Mouse (Mus musculus) thymus, postnatal 36 days (tissue): ENCODE results near the gene Sh3bgrl.

Source experiments
- DNase-seq, 2 experiments: peaks; one replicate each; pipeline ENCODE4 v3.0.0; 2022; ENCODE audit warnings: mixed read lengths in 2 of 2

Sh3bgrl gene

GRCm38 (mm10) chrX:109132463-109132862 lies 37.3 kb downstream of the Sh3bgrl start:
- no peak for DNase-seq

- no peak for DNase-seq
These were observed 38.3 kb downstream of the Sh3bgrl start for GRCm38 (mm10) chrX:109133500-109133899.

GRCm38 (mm10) chrX:109136306-109136705 lies 41.1 kb downstream of the Sh3bgrl start:
- DNase-seq: no peak

GRCm38 (mm10) chrX:109136820-109137219 lies 41.7 kb downstream of the Sh3bgrl start:
- DNase-seq: no peak

- no peak for DNase-seq
These were observed 42.1 kb downstream of the Sh3bgrl start for GRCm38 (mm10) chrX:109137295-109137694.

GRCm38 (mm10) chrX:109141337-109141870 lies 46.2 kb downstream of the Sh3bgrl start:
- DNase-seq: no peak

GRCm38 (mm10) chrX:109142281-109142680 lies 47.1 kb downstream of the Sh3bgrl start:
- DNase-seq: no peak

GRCm38 (mm10) chrX:109145779-109146178 lies 50.6 kb downstream of the Sh3bgrl start:
- no peak for DNase-seq

GRCm38 (mm10) chrX:109147108-109147507 lies 51.9 kb downstream of the Sh3bgrl start:
- no peak for DNase-seq

GRCm38 (mm10) chrX:109151228-109151627 lies 56.1 kb downstream of the Sh3bgrl start:
- no peak for DNase-seq

GRCm38 (mm10) chrX:109160326-109160725 lies 65.2 kb downstream of the Sh3bgrl start:
- DNase-seq: no peak

- DNase-seq: no peak
These were observed 65.7 kb downstream of the Sh3bgrl start for GRCm38 (mm10) chrX:109160901-109161300.

GRCm38 (mm10) chrX:109175038-109175437 lies 79.9 kb downstream of the Sh3bgrl start:
- no peak for DNase-seq

GRCm38 (mm10) chrX:109175470-109175869 lies 80.3 kb downstream of the Sh3bgrl start:
- no peak for DNase-seq

- no peak for DNase-seq
These were observed 89.7 kb downstream of the Sh3bgrl start for GRCm38 (mm10) chrX:109184706-109185478.

GRCm38 (mm10) chrX:109189607-109190006 lies 94.4 kb downstream of the Sh3bgrl start:
- DNase-seq: no peak

- no peak for DNase-seq
These were observed 95.8 kb downstream of the Sh3bgrl start for GRCm38 (mm10) chrX:109190969-109191368.

GRCm38 (mm10) chrX:109191436-109191835 lies 96.3 kb downstream of the Sh3bgrl start:
- no peak for DNase-seq

GRCm38 (mm10) chrX:109196468-109196867 lies 101.3 kb downstream of the Sh3bgrl start, which contains the start of gene Gm6377:
TSS of gene Gm6377 (plus strand) at chrX:109196756.
- no peak for DNase-seq

GRCm38 (mm10) chrX:109207843-109208242 lies 112.7 kb downstream of the Sh3bgrl start:
- DNase-seq: no peak

- no peak for DNase-seq
These were observed 133.6 kb downstream of the Sh3bgrl start for GRCm38 (mm10) chrX:109228720-109229119.

GRCm38 (mm10) chrX:109235383-109236036 lies 140.3 kb downstream of the Sh3bgrl start:
- no peak for DNase-seq

- no peak for DNase-seq
These were observed 143.0 kb downstream of the Sh3bgrl start for GRCm38 (mm10) chrX:109238163-109238562.
